Mouse (Mus musculus): ENCODE results near the gene Teddm3.
"Not testable (repeated sequence)": the region's sequence is repeated elsewhere in the genome, so short reads cannot be mapped to it uniquely, and the experiment has no call there.

Teddm3 gene

DNA sequence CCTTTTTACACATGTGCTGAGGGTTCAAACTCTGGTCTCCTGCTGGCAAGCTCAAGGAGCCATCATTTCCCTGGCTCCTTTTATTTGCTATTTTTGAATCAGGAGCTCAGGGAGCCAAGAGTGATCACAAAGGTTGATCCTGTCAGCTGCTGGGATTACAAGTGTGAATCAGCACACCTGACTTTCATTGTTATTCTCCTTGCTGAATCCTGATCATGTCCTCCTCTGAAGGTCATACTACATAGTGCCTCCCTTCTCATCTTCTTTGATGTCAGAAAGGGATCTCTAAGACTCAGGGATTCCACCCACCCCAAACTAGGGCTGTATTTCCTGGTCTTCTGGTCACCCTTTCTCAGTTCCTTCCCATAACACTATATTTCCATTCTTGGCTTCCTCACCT is 3.9 kb downstream of the Teddm3 start:
- DNase-seq (ENCODE audit: low spot score): no peak

DNA sequence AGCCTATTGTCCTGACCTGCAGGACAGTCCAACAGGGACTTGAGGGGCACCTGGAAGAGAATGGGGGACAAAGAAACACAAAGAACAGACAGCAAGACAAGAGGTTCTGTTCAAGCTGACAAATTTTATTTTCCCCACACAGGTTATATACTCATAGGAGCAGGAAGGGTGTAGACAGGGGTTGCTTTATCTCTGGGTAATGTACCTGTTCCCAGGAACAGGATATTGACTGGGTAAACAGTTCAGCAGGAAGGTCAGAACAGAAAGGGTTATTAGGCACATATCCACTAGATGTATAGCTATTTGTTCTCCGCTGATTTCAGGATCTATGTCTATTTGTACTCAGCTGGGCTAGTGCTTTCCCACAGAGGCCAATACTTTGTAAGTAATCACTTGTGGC is 5.3 kb downstream of the Teddm3 start:
- not testable (repeated sequence) for DNase-seq (ENCODE audit: low spot score)

DNA sequence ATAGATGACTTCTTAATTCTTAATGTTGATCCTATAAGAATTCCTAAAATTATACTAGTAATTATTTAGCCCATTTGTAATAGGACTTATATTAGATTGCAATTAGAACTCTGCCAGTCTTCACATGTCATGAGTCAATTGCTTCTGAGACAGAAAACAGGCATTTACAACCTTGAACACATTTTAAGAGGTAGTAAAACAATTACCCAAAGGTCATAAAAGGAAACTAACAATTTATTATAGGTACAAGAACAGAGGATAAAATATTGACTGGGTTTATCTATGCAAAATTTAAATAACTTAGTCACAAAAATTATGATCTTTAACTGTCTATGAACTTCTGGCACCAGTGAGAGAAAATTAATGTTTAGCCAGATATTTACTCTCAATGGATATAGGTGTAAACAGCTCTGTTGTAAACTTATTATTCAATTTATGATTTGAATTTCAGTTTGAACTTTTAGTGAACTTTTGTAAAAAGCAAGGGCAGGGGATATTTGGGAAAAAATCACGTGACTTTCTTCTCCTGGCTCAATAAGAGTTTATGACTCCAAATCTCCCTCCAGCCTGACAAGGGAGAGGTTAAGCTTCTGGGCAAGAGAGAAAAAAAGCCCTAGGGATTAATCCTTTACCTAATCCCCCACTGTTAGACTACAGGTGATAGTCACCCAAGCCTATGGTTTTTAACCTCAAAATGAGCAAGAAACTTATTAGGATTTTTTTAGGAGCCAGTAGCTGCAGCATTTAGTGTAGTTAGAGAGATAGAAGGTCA is 17.3 kb downstream of the Teddm3 start:
- DNase-seq (ENCODE audit: low spot score): no peak

DNA sequence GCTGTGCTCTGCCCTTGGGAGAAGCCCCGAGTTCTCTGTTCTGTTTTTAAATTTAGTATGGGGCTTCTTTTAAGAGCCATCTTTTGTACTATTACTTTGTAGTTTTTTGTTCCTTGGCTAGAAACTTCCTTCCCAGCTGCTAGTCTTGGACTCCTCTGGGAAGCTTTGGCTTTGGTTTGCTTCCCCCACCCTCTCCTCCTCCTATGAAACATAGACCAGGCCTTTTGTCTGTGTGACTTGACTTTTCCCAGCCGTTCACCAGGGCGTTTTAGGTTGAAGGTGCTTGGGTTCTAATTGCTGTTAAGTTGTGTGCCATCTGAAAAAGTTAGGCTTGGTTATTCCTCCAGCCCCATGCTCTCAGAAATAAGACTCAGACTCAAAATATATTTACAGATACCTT is 26.1 kb downstream of the Teddm3 start:
- not testable (repeated sequence) for DNase-seq (ENCODE audit: low spot score)

DNA sequence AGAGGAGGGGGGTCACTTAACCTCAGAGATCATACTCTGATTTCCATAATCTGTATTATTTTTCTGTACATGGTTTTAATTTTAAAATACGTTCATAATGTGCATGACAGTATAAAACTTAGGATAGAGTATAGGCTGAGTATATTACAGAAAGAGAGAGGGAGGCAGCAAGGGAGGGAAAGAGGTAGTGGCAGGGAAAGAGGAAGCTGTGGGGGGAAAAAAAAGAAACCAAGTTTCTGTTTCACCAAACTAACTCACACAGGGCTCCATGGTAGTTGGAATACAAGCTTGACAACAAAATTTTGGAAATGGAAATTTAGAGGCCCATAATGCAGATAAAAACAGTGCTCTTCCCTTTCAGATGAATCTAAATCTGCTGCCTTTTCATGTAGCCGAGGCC is 31.0 kb downstream of the Teddm3 start:
- not testable (repeated sequence) for DNase-seq (ENCODE audit: low spot score)

DNA sequence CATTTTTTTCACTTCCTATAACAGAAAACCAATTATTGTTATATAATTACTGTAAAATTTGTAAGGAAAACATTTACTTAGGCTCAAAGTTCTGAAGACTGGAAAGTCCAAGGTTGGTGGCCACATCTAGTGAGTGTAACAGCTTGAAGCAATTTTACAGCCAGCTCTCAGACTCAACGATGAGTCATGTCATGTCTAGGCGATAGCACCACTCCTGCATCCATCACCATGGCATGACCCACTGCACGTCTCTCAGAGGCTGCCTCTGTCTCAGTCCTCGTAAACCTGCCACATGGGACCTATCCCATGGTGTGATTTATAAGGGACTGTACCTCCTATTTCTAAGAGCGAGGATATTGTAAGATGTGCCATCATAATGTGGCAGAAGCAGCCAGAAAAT is 37.7 kb downstream of the Teddm3 start:
- DNase-seq (ENCODE audit: low spot score): no peak

DNA sequence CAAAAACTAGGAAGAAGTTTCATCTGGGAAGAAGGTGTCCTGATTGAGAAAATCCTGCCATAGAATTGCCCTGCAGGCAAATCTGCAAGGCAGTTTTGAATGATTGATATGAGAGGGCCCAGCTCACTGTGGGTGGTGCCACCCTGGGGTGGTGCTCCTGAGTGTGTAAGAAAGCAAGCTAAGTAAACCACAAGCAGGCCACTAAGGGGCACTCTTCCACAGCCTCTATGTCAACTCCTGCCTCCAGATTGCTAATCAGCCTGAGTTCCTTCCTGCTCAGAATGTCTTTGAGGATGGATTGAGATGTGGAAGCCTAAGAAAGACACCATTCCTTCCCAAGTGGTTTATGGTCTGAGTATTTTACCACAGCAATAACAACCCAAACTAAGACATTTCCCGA is 44.3 kb downstream of the Teddm3 start:
- DNase-seq (ENCODE audit: low spot score): no peak

Data from urinary bladder, postnatal 10 days (tissue).